In the genomic region with DNA sequence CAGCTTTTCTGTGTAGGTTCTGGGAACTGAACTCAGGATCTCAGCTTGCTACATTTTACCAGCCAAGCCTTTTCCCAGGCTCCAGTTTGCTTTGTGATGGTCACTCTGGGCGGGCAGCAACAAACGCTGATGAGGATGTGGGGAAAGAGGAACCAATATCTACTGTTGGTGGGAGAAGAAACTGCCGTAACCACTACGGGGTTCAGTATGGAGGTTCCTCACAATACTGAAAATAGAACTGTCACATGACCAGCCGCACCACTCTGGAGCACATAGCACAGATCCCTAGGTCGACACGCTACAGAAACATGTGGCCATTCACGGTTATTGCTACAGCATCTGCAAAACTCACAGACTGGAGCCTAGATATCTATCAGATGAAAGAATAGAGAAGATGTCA, we compare ENCODE assay signal across 7 mouse cellular contexts. TPM values are rescaled to one million over a fixed set of nuclear protein-coding genes. Genes with fewer than 3 reads are reported as not detected.
A peak's percentile ranks its signal among the peaks of the same experiment; 100 is the strongest.
DNase-seq lines count a peak whose midpoint lies in the region; ATAC-seq and TF ChIP-seq lines count a peak whose summit lies in the region.

No protein-coding gene starts in this region.

- H3K36me3 ChIP-seq in lung, embryonic 16.5 days (ENCODE audit: control insufficient read depth, insufficient read depth, low read length): no peaks in the 10 kb centered on the region
- no peaks in the 10 kb centered on the region for H3K36me3 ChIP-seq in stomach, embryonic 16.5 days (ENCODE audit: control insufficient read depth, insufficient read depth, low read length)

- H3K27ac ChIP-seq in lung, embryonic 16.5 days (ENCODE audit: low read length): peak overlapping the region; percentile 41; the same call in 1 of the 2 replicates
- peak overlapping the region; percentile 55 for H3K27ac ChIP-seq in stomach, embryonic 16.5 days (ENCODE audit: low read length)

- no peak for TF ChIP-seq CTCF in lung, adult 2 months (IDR thresholded peaks at IDR 0.05; ENCODE audit: insufficient read depth, low read length)

- no peaks in the 10 kb centered on the region for H3K9me3 ChIP-seq in lung, embryonic 16.5 days (ENCODE audit: control insufficient read depth, low read length)
- no peaks in the 10 kb centered on the region for H3K9me3 ChIP-seq in stomach, embryonic 16.5 days (replicated peaks; ENCODE audit: control insufficient read depth, low read length)

- no peak overlapping the region for H3K4me3 ChIP-seq in lung, embryonic 16.5 days (ENCODE audit: low read length)
- no peak overlapping the region for H3K4me3 ChIP-seq in lung, adult 2 months (replicated peaks; ENCODE audit: extremely low read depth, low read depth, low read length)
- H3K4me3 ChIP-seq in stomach, embryonic 16.5 days (replicated peaks; ENCODE audit: low read length): no peak overlapping the region

- ATAC-seq in lung, embryonic 16.5 days (ENCODE audit: low read depth): no peak
- peak; percentile 65 for ATAC-seq in megakaryocyte, adult 5-6 weeks (ENCODE audit: poor library complexity, severe bottlenecking)
- ATAC-seq in stomach, embryonic 16.5 days (ENCODE audit: insufficient read depth, low FRiP score): peak; percentile 49; the same call in 1 of the 2 replicates

- H3K9ac ChIP-seq in lung, embryonic 16.5 days (ENCODE audit: low read length): no peak overlapping the region
- H3K9ac ChIP-seq in stomach, embryonic 16.5 days (ENCODE audit: low read length): no peak overlapping the region

- H3K4me1 ChIP-seq in lung, embryonic 16.5 days (replicated peaks; ENCODE audit: control insufficient read depth, insufficient read depth, low read length): peaks cover 16% of the 10 kb centered on the region
- H3K4me1 ChIP-seq in lung, adult 2 months (ENCODE audit: control insufficient read depth, insufficient read depth, low read length): no peaks in the 10 kb centered on the region
- H3K4me1 ChIP-seq in stomach, embryonic 16.5 days (ENCODE audit: control insufficient read depth, insufficient read depth, low read length): no peaks in the 10 kb centered on the region

- no peak overlapping the region for H3K4me2 ChIP-seq in lung, embryonic 16.5 days (ENCODE audit: low read depth, low read length)
- H3K4me2 ChIP-seq in stomach, embryonic 16.5 days (ENCODE audit: low read depth, low read length): no peak overlapping the region

- no peak for DNase-seq in lung, adult 2 months
- DNase-seq in induced T-regulatory cell, adult 2 months (ENCODE audit: low read depth): peak; percentile 22
- no peak for DNase-seq in urinary bladder, postnatal 4 days (ENCODE audit: low spot score in 2 of 2)
- no peak for DNase-seq in urinary bladder, postnatal 25 days (ENCODE audit: low spot score)

- 89% methylated on average over 8 of the region's 8 CpGs for WGBS in lung, embryonic 16.5 days
- 85% methylated on average over 8 of the region's 8 CpGs for WGBS in lung, adult 2 months
- WGBS in stomach, embryonic 16.5 days: 87% methylated on average over 8 of the region's 8 CpGs

- no peak for TF ChIP-seq POLR2A in lung, adult 2 months (IDR thresholded peaks at IDR 0.05; ENCODE audit: borderline replicate concordance, extremely low read depth, low read depth, low read length)

- no peaks in the 10 kb centered on the region for H3K27me3 ChIP-seq in lung, embryonic 16.5 days (ENCODE audit: control insufficient read depth, insufficient read depth, low read depth, low read length)
- no peaks in the 10 kb centered on the region for H3K27me3 ChIP-seq in stomach, embryonic 16.5 days (ENCODE audit: control insufficient read depth, insufficient read depth, low read length)

RNA-seq across cellular contexts. Expression of a gene that starts 57.2 kb away (rescaled TPM):
- 97.6 and 99.5 TPM in 2 replicates for polyA plus RNA-seq in lung, embryonic 16.5 days (2015; fragmentation: Nextera tagmentation; extraction: Ambion mirVana)
- 23.2 and 27.7 TPM in 2 replicates for polyA plus RNA-seq in lung, adult 2 months (2012; rRNA removed)
- total RNA-seq in megakaryocyte, adult 5-6 weeks (2015): 50.0 and 61.1 TPM in 2 replicates
- 22.3 and 24.2 TPM in 2 replicates for total RNA-seq in megakaryocyte, adult 5-6 weeks (2017)
- 58.6 and 64.9 TPM in 2 replicates for polyA plus RNA-seq in stomach, embryonic 16.5 days (2015; fragmentation: Nextera tagmentation; extraction: Ambion mirVana)
